Mouse (Mus musculus) brain, embryonic 14.5 days (tissue): ENCODE measurements around the gene Sorbs1.

Experiments used
- CTCF ChIP-seq: fragments of 200-500 bp; IDR thresholded peaks from 2 replicates; pipeline ENCODE4 v1.5.1; 2012; ENCODE audit warnings: inconsistent platforms, mild to moderate bottlenecking, moderate library complexity, borderline replicate concordance; ENCODE audit not compliant: insufficient read depth, insufficient read length; ENCODE audit errors: extremely low read depth
- POLR2A ChIP-seq: fragments of 200-500 bp; IDR thresholded peaks from 2 replicates; pipeline ENCODE4 v1.6.1; 2012; ENCODE audit warnings: mild to moderate bottlenecking, inconsistent platforms, borderline replicate concordance; ENCODE audit not compliant: poor library complexity, insufficient read depth, insufficient read length, severe bottlenecking; ENCODE audit errors: extremely low read depth

DNA sequence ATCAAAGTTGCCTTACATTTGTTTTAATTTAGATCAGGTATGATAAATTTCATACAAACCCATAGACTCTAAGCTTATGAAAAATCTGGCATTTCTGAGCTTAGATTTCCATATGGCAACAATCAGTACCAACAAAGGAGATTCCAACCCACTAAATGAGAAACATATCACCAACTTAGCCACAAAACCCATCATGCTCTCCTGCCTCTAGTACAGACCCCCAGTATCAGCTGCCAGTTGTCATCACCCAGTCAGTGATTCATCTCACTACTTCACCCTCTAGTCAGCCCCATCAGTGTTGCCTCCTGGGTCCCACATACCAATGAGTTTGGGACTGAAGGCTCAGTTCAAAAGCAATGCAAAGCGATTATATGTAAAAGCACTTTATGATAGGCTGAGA lies 254.1 kb downstream of the Sorbs1 start:
- TF ChIP-seq POLR2A (no peak), CTCF (no peak)
